Mouse (Mus musculus) c-Kit-positive CD71-negative TER-119-negative erythroid progenitor cells, embryonic 14.5 days (primary cell): ENCODE results near the gene Gm45717.

Experiments used
- DNase-seq: peaks from one replicate; pipeline ENCODE4 v3.0.0-alpha.2; 2013; ENCODE audit warnings: low read depth

Gm45717 gene

GRCm38 (mm10) chr7:140942811-140943210, 12.9 kb downstream of the Gm45717 start:
- DNase-seq, result no peak

GRCm38 (mm10) chr7:140942341-140942740, 13.4 kb downstream of the Gm45717 start:
- no peak for DNase-seq

GRCm38 (mm10) chr7:140941222-140942051, 14.3 kb downstream of the Gm45717 start, which contains the start of gene Pgghg:
Gene Pgghg, plus strand, starts transcription at chr7:140941391.
- peak; percentile 69 for DNase-seq

- no peak for DNase-seq
Observed at GRCm38 (mm10) chr7:140939669-140940171, 16.0 kb downstream of the Gm45717 start.

- DNase-seq, result no peak
Observed at GRCm38 (mm10) chr7:140938896-140939295, 16.8 kb downstream of the Gm45717 start.

- DNase-seq, result no peak
Observed at GRCm38 (mm10) chr7:140938436-140938835, 17.3 kb downstream of the Gm45717 start.

GRCm38 (mm10) chr7:140927181-140927580, 28.6 kb downstream of the Gm45717 start:
- DNase-seq, result no peak

- no peak for DNase-seq
Observed at GRCm38 (mm10) chr7:140923070-140923775, 32.5 kb downstream of the Gm45717 start.

GRCm38 (mm10) chr7:140922398-140923069, 33.2 kb downstream of the Gm45717 start:
- DNase-seq, result no peak

- no peak for DNase-seq
Observed at GRCm38 (mm10) chr7:140921225-140921975, 34.3 kb downstream of the Gm45717 start.

GRCm38 (mm10) chr7:140920418-140921029, 35.2 kb downstream of the Gm45717 start, which contains the start of gene Nlrp6:
Gene Nlrp6, plus strand, starts transcription at chr7:140920902.
- no peak for DNase-seq

GRCm38 (mm10) chr7:140919911-140920310, 35.8 kb downstream of the Gm45717 start:
- DNase-seq, result no peak

GRCm38 (mm10) chr7:140914031-140914690, 41.6 kb downstream of the Gm45717 start:
- no peak for DNase-seq

GRCm38 (mm10) chr7:140912846-140913482, 42.8 kb downstream of the Gm45717 start:
- no peak for DNase-seq

- no peak for DNase-seq
Observed at GRCm38 (mm10) chr7:140912293-140912692, 43.4 kb downstream of the Gm45717 start.

- DNase-seq, result peak; percentile 76
Observed at GRCm38 (mm10) chr7:140908634-140909107, 47.1 kb downstream of the Gm45717 start.

GRCm38 (mm10) chr7:140908181-140908580, 47.6 kb downstream of the Gm45717 start:
- DNase-seq, result no peak

- no peak for DNase-seq
Observed at GRCm38 (mm10) chr7:140907697-140908096, 48.0 kb downstream of the Gm45717 start.

- DNase-seq, result no peak
Observed at GRCm38 (mm10) chr7:140907131-140907530, 48.6 kb downstream of the Gm45717 start.

- DNase-seq, result no peak
Observed at GRCm38 (mm10) chr7:140905642-140906081, 50.1 kb downstream of the Gm45717 start.
